Mouse (Mus musculus): ENCODE results near the gene Abr. TPM values are rescaled to one million over a fixed set of nuclear protein-coding genes. Genes with fewer than 3 reads are reported as not detected.
A peak's percentile ranks its signal among the peaks of the same experiment; 100 is the strongest.

The Abr gene
- polyA plus RNA-seq, 1 experiment, result 30.6 TPM

DNA sequence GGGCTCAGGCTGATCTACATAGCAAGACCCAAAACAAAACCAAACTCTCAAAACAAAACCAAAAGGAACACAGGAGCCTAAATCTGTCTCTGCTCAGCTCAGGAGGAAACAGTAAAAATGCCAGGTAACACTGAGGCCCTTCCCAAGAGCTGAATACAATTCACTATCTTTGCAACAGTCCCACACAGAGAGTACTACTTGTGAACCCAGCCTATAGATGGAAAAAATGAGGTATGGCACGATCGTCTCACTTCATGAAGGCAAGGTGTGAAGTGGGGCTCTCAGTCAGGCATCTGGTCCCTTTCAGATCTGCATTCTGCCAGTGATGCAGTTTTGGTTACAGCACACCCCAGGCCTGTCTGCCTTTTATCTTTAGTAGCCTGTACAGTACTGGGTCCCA is 138.1 kb downstream of the Abr start:
- Histone ChIP-seq H3K4me1 (ENCODE audit: control insufficient read depth, insufficient read depth, low read length) (peaks cover 12% of the 10 kb centered on the region), H3K4me3 (ENCODE audit: low read depth, low read length) (no peak overlapping the region), H3K9ac (ENCODE audit: low read depth, poor library complexity, severe bottlenecking) (no peak overlapping the region), H3K9me3 (replicated peaks; ENCODE audit: control insufficient read depth, insufficient read depth, low read length, poor library complexity, severe bottlenecking) (no peaks in the 10 kb centered on the region), H3K36me3 (ENCODE audit: control insufficient read depth, insufficient read depth, low read length, poor library complexity, severe bottlenecking) (no peaks in the 10 kb centered on the region), H3K27ac (ENCODE audit: insufficient read depth, low read length) (peak overlapping the region; percentile 96), H3K27me3 (ENCODE audit: control insufficient read depth, insufficient read depth, low read length, poor library complexity, severe bottlenecking) (no peaks in the 10 kb centered on the region)
- TF ChIP-seq CTCF (IDR thresholded peaks at IDR 0.05; ENCODE audit: low read depth, low read length) (no peak), EP300 (IDR thresholded peaks at IDR 0.05; ENCODE audit: insufficient read depth, low read depth, low read length) (no peak), POLR2A (IDR thresholded peaks at IDR 0.05; ENCODE audit: insufficient read depth, low read length) (no peak)

DNA sequence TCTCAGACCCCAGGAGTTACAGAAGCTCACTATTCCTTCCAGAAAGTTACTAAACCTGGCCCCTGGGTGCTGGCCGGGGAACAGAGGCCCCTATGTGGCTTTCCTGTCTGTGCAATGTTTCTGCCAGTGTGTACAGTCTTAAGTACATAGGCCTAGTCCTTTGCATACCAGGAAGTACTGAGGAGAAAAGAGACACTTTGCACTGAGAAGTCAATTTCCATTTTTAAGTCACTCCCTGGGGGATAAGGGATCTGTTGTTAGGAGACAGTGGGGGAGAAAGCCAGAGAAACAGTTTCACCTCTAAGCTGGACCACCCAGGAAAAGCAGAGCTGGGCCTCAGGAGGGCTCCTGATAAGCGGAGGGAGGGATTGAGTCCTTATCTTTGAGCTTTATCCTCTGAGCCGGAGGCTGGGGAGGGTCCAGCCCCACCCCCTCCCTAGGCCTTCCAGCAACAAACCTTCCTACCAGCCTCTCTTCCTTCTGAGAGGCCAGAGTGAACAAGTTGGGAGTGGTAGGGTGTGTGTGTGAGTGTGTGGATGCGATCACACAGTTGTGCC is 138.9 kb downstream of the Abr start:
- Histone ChIP-seq H3K36me3 (ENCODE audit: control insufficient read depth, insufficient read depth, low read length, poor library complexity, severe bottlenecking) (no peaks in the 10 kb centered on the region), H3K27ac (ENCODE audit: insufficient read depth, low read length) (peak overlapping the region; percentile 96), H3K27me3 (ENCODE audit: control insufficient read depth, insufficient read depth, low read length, poor library complexity, severe bottlenecking) (no peaks in the 10 kb centered on the region)

DNA sequence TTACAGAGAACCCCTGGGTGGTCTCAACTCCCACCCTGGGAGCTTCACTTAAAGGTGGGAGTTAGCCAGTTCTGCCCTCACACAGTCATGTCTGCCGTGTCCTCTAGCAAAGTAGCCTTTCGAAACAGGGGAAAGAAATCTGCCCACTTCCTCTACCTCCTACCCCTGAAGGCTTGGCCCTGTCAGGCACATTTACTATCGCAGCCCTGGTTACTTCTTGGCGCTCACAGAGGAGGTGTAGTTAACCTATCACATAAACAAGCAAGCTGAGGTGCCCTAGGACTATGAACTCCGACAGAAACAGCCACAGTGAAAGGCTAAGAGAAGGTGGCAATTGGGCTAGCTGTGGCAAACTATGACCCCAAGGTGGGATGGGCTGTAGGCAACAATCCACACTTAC is 139.4 kb downstream of the Abr start:
- H3K27ac ChIP-seq (ENCODE audit: insufficient read depth, low read length), result peak overlapping the region; percentile 96
- TF ChIP-seq POLR2A (IDR thresholded peaks at IDR 0.05; ENCODE audit: insufficient read depth, low read length) (no peak), CTCF (IDR thresholded peaks at IDR 0.05; ENCODE audit: low read depth, low read length) (no peak), EP300 (IDR thresholded peaks at IDR 0.05; ENCODE audit: insufficient read depth, low read depth, low read length) (no peak)

More for the DNA sequence above, 138.9 kb downstream of the Abr start:
- Histone ChIP-seq H3K4me1 (ENCODE audit: control insufficient read depth, insufficient read depth, low read length) (peaks cover 12% of the 10 kb centered on the region), H3K9me3 (replicated peaks; ENCODE audit: control insufficient read depth, insufficient read depth, low read length, poor library complexity, severe bottlenecking) (no peaks in the 10 kb centered on the region), H3K4me3 (ENCODE audit: low read depth, low read length) (no peak overlapping the region), H3K9ac (ENCODE audit: low read depth, poor library complexity, severe bottlenecking) (no peak overlapping the region)
- TF ChIP-seq POLR2A (IDR thresholded peaks at IDR 0.05; ENCODE audit: insufficient read depth, low read length) (no peak), CTCF (IDR thresholded peaks at IDR 0.05; ENCODE audit: low read depth, low read length) (no peak), EP300 (IDR thresholded peaks at IDR 0.05; ENCODE audit: insufficient read depth, low read depth, low read length) (peak; percentile 91)

DNA sequence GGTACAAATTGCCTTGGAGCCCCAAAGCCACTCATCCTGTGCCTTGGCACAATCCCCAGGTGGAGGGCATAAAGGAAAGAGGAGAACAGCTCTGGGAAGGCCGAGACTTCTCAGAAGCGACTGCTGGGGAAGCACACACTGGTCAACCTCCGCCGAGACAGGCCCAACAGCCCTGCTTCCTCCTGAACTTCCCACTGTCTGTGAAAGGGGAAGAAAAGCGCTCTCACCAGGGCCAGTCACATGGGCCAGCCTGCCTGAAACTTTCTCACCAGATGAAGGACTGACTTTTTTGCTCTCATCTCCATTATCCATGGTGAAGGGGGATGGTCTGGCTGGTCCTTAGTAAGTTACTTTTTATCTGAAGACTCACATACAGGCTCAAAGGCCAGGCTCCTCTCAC is 139.9 kb downstream of the Abr start:
- 0 out of 2 replicates have a peak overlapping the region, but pooled peaks have one; percentile 28 for H3K9ac ChIP-seq (ENCODE audit: low read depth, poor library complexity, severe bottlenecking)
- H3K27ac ChIP-seq (ENCODE audit: insufficient read depth, low read length), result peak overlapping the region; percentile 96
- no peaks in the 10 kb centered on the region for H3K36me3 ChIP-seq (ENCODE audit: control insufficient read depth, insufficient read depth, low read length, poor library complexity, severe bottlenecking)
- H3K4me3 ChIP-seq (ENCODE audit: low read depth, low read length), result no peak overlapping the region
- no peaks in the 10 kb centered on the region for H3K9me3 ChIP-seq (replicated peaks; ENCODE audit: control insufficient read depth, insufficient read depth, low read length, poor library complexity, severe bottlenecking)
- peaks cover 17% of the 10 kb centered on the region for H3K4me1 ChIP-seq (ENCODE audit: control insufficient read depth, insufficient read depth, low read length)
- no peak for TF ChIP-seq EP300 (IDR thresholded peaks at IDR 0.05; ENCODE audit: insufficient read depth, low read depth, low read length)
- H3K27me3 ChIP-seq (ENCODE audit: control insufficient read depth, insufficient read depth, low read length, poor library complexity, severe bottlenecking), result no peaks in the 10 kb centered on the region

More for the DNA sequence above, 139.4 kb downstream of the Abr start:
- Histone ChIP-seq H3K4me3 (ENCODE audit: low read depth, low read length) (no peak overlapping the region), H3K36me3 (ENCODE audit: control insufficient read depth, insufficient read depth, low read length, poor library complexity, severe bottlenecking) (no peaks in the 10 kb centered on the region), H3K27me3 (ENCODE audit: control insufficient read depth, insufficient read depth, low read length, poor library complexity, severe bottlenecking) (no peaks in the 10 kb centered on the region), H3K4me1 (ENCODE audit: control insufficient read depth, insufficient read depth, low read length) (peaks cover 14% of the 10 kb centered on the region), H3K9me3 (replicated peaks; ENCODE audit: control insufficient read depth, insufficient read depth, low read length, poor library complexity, severe bottlenecking) (no peaks in the 10 kb centered on the region), H3K9ac (ENCODE audit: low read depth, poor library complexity, severe bottlenecking) (0 out of 2 replicates have a peak overlapping the region, but pooled peaks have one; percentile 28)

DNA sequence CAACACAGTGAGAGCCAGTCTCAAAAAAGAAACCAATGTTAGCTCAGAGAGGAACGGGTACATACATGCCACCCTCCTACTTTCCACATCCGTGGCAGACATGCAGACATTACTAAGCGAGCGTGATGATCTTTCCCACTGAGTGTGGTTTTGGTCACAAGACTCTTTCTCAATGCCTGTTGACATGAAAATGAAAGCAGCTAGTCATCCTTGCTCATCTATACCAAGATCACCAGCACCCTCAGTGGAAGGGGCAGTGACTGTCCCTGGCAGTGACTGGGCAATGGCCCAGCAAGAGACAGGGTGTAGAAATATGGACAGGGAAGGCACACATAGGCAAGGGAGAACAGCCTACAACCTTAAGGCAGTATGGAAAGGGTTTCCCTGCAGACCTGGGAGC is 142.4 kb downstream of the Abr start:
- Histone ChIP-seq H3K9me3 (replicated peaks; ENCODE audit: control insufficient read depth, insufficient read depth, low read length, poor library complexity, severe bottlenecking) (no peaks in the 10 kb centered on the region), H3K27ac (ENCODE audit: insufficient read depth, low read length) (no peak overlapping the region), H3K36me3 (ENCODE audit: control insufficient read depth, insufficient read depth, low read length, poor library complexity, severe bottlenecking) (no peaks in the 10 kb centered on the region), H3K4me3 (ENCODE audit: low read depth, low read length) (no peak overlapping the region), H3K9ac (ENCODE audit: low read depth, poor library complexity, severe bottlenecking) (no peak overlapping the region), H3K27me3 (ENCODE audit: control insufficient read depth, insufficient read depth, low read length, poor library complexity, severe bottlenecking) (no peaks in the 10 kb centered on the region), H3K4me1 (ENCODE audit: control insufficient read depth, insufficient read depth, low read length) (peaks cover 17% of the 10 kb centered on the region)
- no peak for TF ChIP-seq CTCF (IDR thresholded peaks at IDR 0.05; ENCODE audit: low read depth, low read length)

DNA sequence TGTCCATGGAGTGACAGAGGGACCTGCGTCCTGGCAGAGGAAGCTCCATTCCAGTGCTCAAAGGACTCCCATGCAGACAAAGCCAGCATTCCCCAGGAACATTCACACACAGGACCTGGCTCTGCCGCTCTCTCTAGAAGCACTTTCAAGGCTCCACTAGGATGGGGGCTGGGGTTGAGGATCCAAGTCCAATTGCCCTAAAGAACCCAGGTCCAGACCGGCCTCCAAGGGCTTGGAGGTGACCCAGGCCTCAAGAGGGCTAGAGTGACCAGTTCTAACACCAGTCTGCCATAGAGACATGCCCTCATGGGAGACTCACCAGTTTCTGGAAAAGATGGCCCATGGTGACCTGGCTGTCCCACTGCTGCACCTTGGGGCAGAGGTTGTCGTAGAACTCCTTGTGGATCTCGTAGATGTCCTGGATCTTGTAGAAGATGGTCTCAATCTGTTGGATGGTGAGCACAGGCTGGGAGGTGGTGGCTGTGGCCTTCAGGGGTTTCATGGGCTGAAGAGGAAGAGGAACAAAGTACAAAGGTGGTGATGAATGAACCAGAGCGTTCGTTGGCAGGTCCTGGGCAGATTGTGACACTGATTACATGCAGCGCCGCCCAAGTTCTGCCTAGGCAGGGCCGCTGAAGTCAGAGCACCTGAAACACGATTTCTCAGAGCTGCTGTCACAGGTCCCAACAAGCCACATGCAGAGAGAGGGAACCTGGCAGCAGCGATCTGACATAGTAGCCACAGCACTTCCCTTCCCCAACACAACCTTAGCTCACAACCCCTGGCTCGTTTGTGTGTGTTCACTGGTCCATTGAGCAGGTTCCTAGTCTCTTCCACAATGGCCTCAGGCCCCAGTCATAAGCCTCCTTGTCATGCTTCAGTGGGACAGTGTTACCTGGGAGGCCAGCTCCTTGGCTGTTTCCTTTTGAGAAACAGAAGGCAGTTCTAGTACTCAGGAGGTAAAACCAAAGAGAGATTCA is 143.1 kb downstream of the Abr start:
- Histone ChIP-seq H3K36me3 (ENCODE audit: control insufficient read depth, insufficient read depth, low read length, poor library complexity, severe bottlenecking) (no peaks in the 10 kb centered on the region), H3K27me3 (ENCODE audit: control insufficient read depth, insufficient read depth, low read length, poor library complexity, severe bottlenecking) (no peaks in the 10 kb centered on the region), H3K9ac (ENCODE audit: low read depth, poor library complexity, severe bottlenecking) (no peak overlapping the region), H3K9me3 (replicated peaks; ENCODE audit: control insufficient read depth, insufficient read depth, low read length, poor library complexity, severe bottlenecking) (no peaks in the 10 kb centered on the region), H3K4me3 (ENCODE audit: low read depth, low read length) (no peak overlapping the region), H3K27ac (ENCODE audit: insufficient read depth, low read length) (no peak overlapping the region), H3K4me1 (ENCODE audit: control insufficient read depth, insufficient read depth, low read length) (peaks cover 15% of the 10 kb centered on the region)
- TF ChIP-seq EP300 (IDR thresholded peaks at IDR 0.05; ENCODE audit: insufficient read depth, low read depth, low read length) (no peak), POLR2A (IDR thresholded peaks at IDR 0.05; ENCODE audit: insufficient read depth, low read length) (no peak), CTCF (IDR thresholded peaks at IDR 0.05; ENCODE audit: low read depth, low read length) (no peak)
